Mouse (Mus musculus) left cerebral cortex, postnatal 25 days (tissue): ENCODE measurements at regions not wholly inside any gene's neighbourhood (a gene's known extent, or its start where the extent isn't known, plus 50 kb on each side); places are given as distances from the start of the nearest gene placed in this dataset.

Experiments used
- DNase-seq, 2 experiments: peaks; one replicate each; pipeline ENCODE4 v3.0.0; 2022; ENCODE audit warnings: low spot score in 2 of 2, mixed read lengths in 1 of 2
- intact Hi-C: fragments of 180-260 bp; cut with DNase I; formaldehyde crosslinking; loops from one replicate; pipeline ENCODE4 v1.15.1; 2025

GRCm38 (mm10) chr5:62339958-62340597, 425.9 kb downstream of the Arap2 start:
- DNase-seq, result peak; percentile 15 to 66
- intact Hi-C loops, result no loop called here

- no peak for DNase-seq
- intact Hi-C loops, result no loop called here
These were observed 445.3 kb downstream of the Arap2 start for GRCm38 (mm10) chr5:62320682-62321081.

GRCm38 (mm10) chr5:62305561-62305960, 460.4 kb downstream of the Arap2 start:
- intact Hi-C loops, result no loop called here
- DNase-seq, result no peak

GRCm38 (mm10) chr5:62296858-62297257, 469.1 kb downstream of the Arap2 start:
- intact Hi-C loops, result no loop called here
- no peak for DNase-seq
